36 mouse cellular contexts compared by ENCODE assay signal in the genomic region with DNA sequence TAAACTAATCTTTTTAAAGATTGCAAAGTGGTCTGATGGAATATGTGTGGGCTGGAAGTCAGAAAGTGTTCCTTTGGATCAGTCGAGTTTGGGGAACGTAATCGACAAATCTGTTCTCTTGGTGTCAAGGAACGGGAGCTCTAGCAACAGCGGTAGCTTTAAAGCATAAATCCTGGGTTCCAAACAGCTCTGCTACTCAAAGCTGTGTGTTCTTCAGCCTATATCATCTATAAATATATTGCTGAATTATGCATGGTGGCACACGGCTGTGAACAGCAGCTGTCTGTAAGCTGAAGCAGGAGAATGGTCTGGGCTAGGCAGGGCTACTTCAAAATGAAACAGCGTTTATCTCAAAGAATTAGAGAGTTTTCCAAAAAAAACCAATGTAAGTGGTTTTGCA. TPM values are rescaled to one million over a fixed set of nuclear protein-coding genes. Genes with fewer than 3 reads are reported as not detected.
"Had no signal": no experiment of that assay in that cellular context is flagged by ENCODE, and none has a peak within 500 bp of the region (broad histone marks: within the 10 kb centered on the region; RNA-seq: fewer than 3 reads in every experiment).

No protein-coding gene starts in this region.

- H3K27ac ChIP-seq: gastrocnemius, adult 2 months; heart, embryonic 10.5 days; hindbrain, embryonic 10.5 days; hindbrain, embryonic 12.5 days; intestine, embryonic 15.5 days; left cerebral cortex, adult 2 months; liver, embryonic 13.5 days; liver, embryonic 15.5 days had no signal

- H3K4me2 ChIP-seq: intestine, embryonic 15.5 days; liver, embryonic 11.5 days; liver, embryonic 13.5 days; liver, embryonic 15.5 days had no signal

- H3K9me3 ChIP-seq: heart, embryonic 10.5 days; hindbrain, embryonic 10.5 days; hindbrain, embryonic 12.5 days; intestine, embryonic 15.5 days; liver, embryonic 13.5 days; liver, embryonic 15.5 days had no signal

- H3K4me3 ChIP-seq: gastrocnemius, adult 2 months; hindbrain, embryonic 12.5 days; intestine, embryonic 15.5 days; left cerebral cortex, adult 2 months; liver, embryonic 13.5 days; liver, embryonic 15.5 days had no signal

- H3K9ac ChIP-seq: heart, embryonic 12.5 days; hindbrain, embryonic 12.5 days; intestine, embryonic 15.5 days; liver, embryonic 13.5 days; liver, embryonic 15.5 days had no signal

- H3K36me3 ChIP-seq: heart, embryonic 10.5 days; heart, embryonic 12.5 days; hindbrain, embryonic 10.5 days; hindbrain, embryonic 12.5 days; intestine, embryonic 15.5 days; liver, embryonic 13.5 days; liver, embryonic 15.5 days had no signal

- ATAC-seq: hindbrain, embryonic 16.5 days; inflammation-experienced regulatory T-cells, adult 6 months; intestine, embryonic 15.5 days; intestine, postnatal 0 days had no signal

- DNase-seq: gastrocnemius, adult 2 months; gastrocnemius, postnatal 10 days; gastrocnemius, postnatal 25 days; heart, adult 18-20 months; heart, postnatal 10 days; heart, postnatal 4 days; kidney, adult 18-20 months; kidney, adult 8-10 months; kidney, postnatal 10 days; kidney, postnatal 25 days; kidney, postnatal 4 days; layer of hippocampus, adult 9-11 months; liver; liver, embryonic 13.5 days had no signal

RNA-seq across cellular contexts. Expression of a gene that starts 1.4 kb away (rescaled TPM):
- total RNA-seq: gastrocnemius, postnatal 10 days; gastrocnemius, postnatal 4 days; heart, postnatal 10 days; heart, postnatal 25 days had no signal
- polyA plus RNA-seq: heart, embryonic 14.5 days; liver, embryonic 13.5 days; liver, embryonic 15.5 days had no signal

RNA-seq across cellular contexts. Expression of a gene that starts 11.4 kb away (rescaled TPM):
- total RNA-seq: granulocyte monocyte progenitor cell, adult 5-6 weeks had no signal

RNA-seq across cellular contexts. Expression of a gene that starts 25.1 kb away (rescaled TPM):
- total RNA-seq: gastrocnemius, adult 2 months; gastrocnemius, postnatal 10 days; granulocyte monocyte progenitor cell, adult 5-6 weeks; heart, adult 18-20 months; left cerebral cortex, adult 2 months; left cerebral cortex, postnatal 14 days; left cerebral cortex, postnatal 36 days had no signal
- polyA plus RNA-seq: heart, embryonic 10.5 days; heart, embryonic 12.5 days; heart, embryonic 14.5 days; heart, embryonic 16.5 days; hindbrain, embryonic 10.5 days; hindbrain, embryonic 12.5 days; hindbrain, embryonic 14.5 days; hindbrain, embryonic 16.5 days; inflammation-experienced regulatory T-cells, adult 6 months; intestine, embryonic 15.5 days; intestine, postnatal 0 days; kidney, embryonic 14.5 days; kidney, embryonic 16.5 days; limb, embryonic 14.5 days; liver, embryonic 13.5 days; liver, embryonic 15.5 days had no signal
